Mouse (Mus musculus) kidney, adult 2 months (tissue): ENCODE results near the gene Egfl6.

Source experiments
- CTCF ChIP-seq: fragments of 200-500 bp; conservative IDR thresholded peaks from 2 replicates; pipeline ENCODE4 v1.5.1; 2011; ENCODE audit warnings: low read depth, mild to moderate bottlenecking, control low read depth, low read length, moderate library complexity, mixed read lengths; ENCODE audit not compliant: insufficient read depth, insufficient read length
- POLR2A ChIP-seq: fragments of 200-500 bp; IDR thresholded peaks from one replicate; pipeline ENCODE4 v1.6.1; 2011; ENCODE audit warnings: low read depth, low read length, control low read depth

DNA sequence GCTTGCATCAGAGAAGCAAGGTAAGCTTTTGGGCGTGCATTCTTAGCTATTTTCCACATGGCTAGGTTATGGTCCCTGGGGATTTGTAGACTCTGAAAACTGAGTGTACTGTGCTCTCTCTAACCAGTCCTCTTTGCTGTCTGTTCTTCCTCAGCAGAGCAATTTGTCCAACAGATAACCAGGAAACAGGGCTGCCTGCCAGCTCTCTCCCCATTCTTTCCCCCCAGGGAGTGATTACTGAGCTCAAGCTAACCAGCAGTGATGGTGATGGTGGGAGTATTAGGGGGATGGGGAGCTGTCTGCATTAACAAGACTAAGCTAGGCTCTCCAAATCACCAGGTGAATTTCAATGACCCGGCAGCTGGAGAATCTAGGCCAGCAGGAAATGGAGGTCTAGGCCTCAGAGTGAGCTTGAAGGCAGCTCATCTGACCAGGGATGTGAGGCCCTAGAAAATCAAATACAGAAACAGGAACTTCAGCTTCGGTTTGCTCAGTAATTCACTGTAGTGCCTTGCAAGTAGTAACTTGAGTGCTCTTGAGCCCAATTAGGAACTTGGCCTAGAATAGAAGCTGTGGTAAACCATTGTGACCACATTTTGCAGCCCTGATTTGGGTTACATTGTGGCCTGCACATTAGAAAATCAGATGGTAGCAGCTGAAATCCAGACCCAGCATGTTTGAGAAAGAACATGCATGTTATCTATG lies 41.5 kb upstream of the Egfl6 start:
- TF ChIP-seq CTCF (no peak), POLR2A (no peak)
